Mouse (Mus musculus) C2C12 (cell line): ENCODE measurements around the gene Pdk2. TPM values are rescaled to one million over a fixed set of nuclear protein-coding genes. Genes with fewer than 3 reads are reported as not detected.
A peak's percentile ranks its signal among the peaks of the same experiment; 100 is the strongest.

Experiments used
- H3K27me3 ChIP-seq: one replicate; pipeline ENCODE4 v1.6.1; 2011; ENCODE audit not compliant: control insufficient read depth, insufficient read depth, insufficient read length
- H3K36me3 ChIP-seq: one replicate; pipeline ENCODE4 v1.6.1; 2011; ENCODE audit not compliant: control insufficient read depth, insufficient read depth
- H3K4me3 ChIP-seq: one replicate; pipeline ENCODE4 v1.5.1; 2011; ENCODE audit warnings: mild to moderate bottlenecking, control low read depth; ENCODE audit not compliant: poor library complexity, insufficient read depth, severe bottlenecking
- H3K79me2 ChIP-seq: one replicate; pipeline ENCODE4 v1.6.1; 2011; ENCODE audit not compliant: control insufficient read depth, insufficient read depth
- H3K79me3 ChIP-seq: one replicate; pipeline ENCODE4 v1.6.1; 2011; ENCODE audit warnings: low read depth, control low read depth
- H3ac ChIP-seq: one replicate; pipeline ENCODE3; 2011; ENCODE audit warnings: low read depth; ENCODE audit not compliant: control insufficient read depth, insufficient read length
- CEBPB ChIP-seq: IDR thresholded peaks from one replicate; pipeline ENCODE4 v1.6.1; 2011; ENCODE audit warnings: low read depth, mild to moderate bottlenecking, control low read depth, moderate library complexity
- CTCF ChIP-seq: IDR thresholded peaks from one replicate; pipeline ENCODE4 v1.5.1; 2011; ENCODE audit not compliant: control insufficient read depth, insufficient read depth, insufficient read length
- FOSL1 ChIP-seq: IDR thresholded peaks from one replicate; pipeline ENCODE4 v1.8.0; 2011; ENCODE audit warnings: mild to moderate bottlenecking, low read length; ENCODE audit not compliant: poor library complexity, insufficient read depth, severe bottlenecking
- MAX ChIP-seq: IDR thresholded peaks from one replicate; pipeline ENCODE4 v1.6.1; 2011; ENCODE audit warnings: mild to moderate bottlenecking, control low read depth
- MYOD1 ChIP-seq: IDR thresholded peaks from one replicate; pipeline ENCODE4 v1.6.1; 2011; ENCODE audit warnings: low read depth; ENCODE audit not compliant: control insufficient read depth, insufficient read length
- MYOG ChIP-seq: IDR thresholded peaks from one replicate; pipeline ENCODE4 v1.6.1; 2011; ENCODE audit not compliant: control insufficient read depth, insufficient read length; ENCODE audit errors: extremely low read depth
- USF1 ChIP-seq: IDR thresholded peaks from one replicate; pipeline ENCODE4 v1.6.1; 2011; ENCODE audit warnings: low read depth, mild to moderate bottlenecking, control low read depth, moderate library complexity
- polyA plus RNA-seq: library from polyadenylated mRNA; unstranded; fragments of >200 nt; fragmentation: generic; extraction: Trizol; gene quantifications from one replicate; pipeline ENCODE4 v1.2.1, GENCODE M21; 2012; ENCODE audit warnings: missing spikeins

Gene Pdk2
- polyA plus RNA-seq, 1 experiment = 1.8 TPM

DNA sequence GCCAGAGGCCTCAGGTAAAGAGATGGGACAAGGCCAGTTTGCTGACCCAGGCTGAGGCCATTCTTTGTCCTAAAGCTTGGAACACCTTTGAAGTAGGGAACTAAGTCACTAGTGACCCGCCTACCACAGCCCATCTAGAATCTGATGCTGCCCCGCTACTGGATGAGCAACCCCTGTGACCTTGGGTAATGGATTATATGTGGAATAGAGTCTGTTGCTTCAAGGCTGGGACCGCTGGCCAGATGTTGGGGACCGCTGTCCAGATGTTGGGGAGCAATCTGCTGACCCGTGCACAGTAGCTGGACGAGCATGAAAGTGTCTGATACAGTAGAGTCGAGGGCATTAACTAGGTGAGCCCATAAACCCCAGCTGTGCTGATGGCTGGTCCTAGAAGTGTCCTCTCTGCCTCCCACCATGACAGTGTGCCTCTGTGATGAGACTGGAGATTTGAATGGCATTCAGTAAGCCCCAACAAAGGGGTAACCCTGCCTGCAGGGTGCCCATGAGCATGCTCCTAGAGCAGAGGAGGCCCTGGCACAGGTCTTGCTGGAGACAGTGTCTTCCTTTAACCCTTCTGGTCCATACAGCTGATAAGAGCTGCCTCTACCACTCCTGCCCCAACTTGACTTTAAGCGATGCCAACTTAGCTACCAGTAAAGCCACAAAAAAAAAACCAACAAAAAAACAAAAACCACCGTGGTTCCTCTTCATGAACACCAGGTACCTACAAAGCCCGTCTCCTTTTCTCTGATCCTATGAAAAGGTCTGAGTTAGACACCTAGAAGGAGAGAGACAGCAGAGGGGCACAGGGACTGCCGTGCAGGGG, 46.0 kb downstream of the Pdk2 start:
- Histone ChIP-seq H3K79me3 (peaks cover 41% of the 10 kb centered on the region), H3K36me3 (peaks cover 46% of the 10 kb centered on the region), H3K27me3 (no peaks in the 10 kb centered on the region), H3K4me3 (no peak overlapping the region), H3ac (no peak overlapping the region), H3K79me2 (peaks cover 62% of the 10 kb centered on the region)
- TF ChIP-seq USF1 (no peak), FOSL1 (no peak), MYOG (no peak), MAX (no peak), CEBPB (no peak), CTCF (no peak), MYOD1 (no peak)

- H3K36me3 ChIP-seq = peaks cover 46% of the 10 kb centered on the region
- H3K27me3 ChIP-seq = no peaks in the 10 kb centered on the region
- H3K4me3 ChIP-seq = no peak overlapping the region
- H3K79me3 ChIP-seq = peaks cover 41% of the 10 kb centered on the region
- no peak for TF ChIP-seq CTCF
- TF ChIP-seq MYOG = no peak
- TF ChIP-seq MYOD1 = no peak
- no peak for TF ChIP-seq CEBPB
- no peak for TF ChIP-seq MAX
- TF ChIP-seq USF1 = no peak
- no peak for TF ChIP-seq FOSL1
- peaks cover 62% of the 10 kb centered on the region for H3K79me2 ChIP-seq
- no peak overlapping the region for H3ac ChIP-seq
These were observed 46.8 kb downstream of the Pdk2 start for GRCm38 (mm10) chr11:94994208-94994814.

DNA sequence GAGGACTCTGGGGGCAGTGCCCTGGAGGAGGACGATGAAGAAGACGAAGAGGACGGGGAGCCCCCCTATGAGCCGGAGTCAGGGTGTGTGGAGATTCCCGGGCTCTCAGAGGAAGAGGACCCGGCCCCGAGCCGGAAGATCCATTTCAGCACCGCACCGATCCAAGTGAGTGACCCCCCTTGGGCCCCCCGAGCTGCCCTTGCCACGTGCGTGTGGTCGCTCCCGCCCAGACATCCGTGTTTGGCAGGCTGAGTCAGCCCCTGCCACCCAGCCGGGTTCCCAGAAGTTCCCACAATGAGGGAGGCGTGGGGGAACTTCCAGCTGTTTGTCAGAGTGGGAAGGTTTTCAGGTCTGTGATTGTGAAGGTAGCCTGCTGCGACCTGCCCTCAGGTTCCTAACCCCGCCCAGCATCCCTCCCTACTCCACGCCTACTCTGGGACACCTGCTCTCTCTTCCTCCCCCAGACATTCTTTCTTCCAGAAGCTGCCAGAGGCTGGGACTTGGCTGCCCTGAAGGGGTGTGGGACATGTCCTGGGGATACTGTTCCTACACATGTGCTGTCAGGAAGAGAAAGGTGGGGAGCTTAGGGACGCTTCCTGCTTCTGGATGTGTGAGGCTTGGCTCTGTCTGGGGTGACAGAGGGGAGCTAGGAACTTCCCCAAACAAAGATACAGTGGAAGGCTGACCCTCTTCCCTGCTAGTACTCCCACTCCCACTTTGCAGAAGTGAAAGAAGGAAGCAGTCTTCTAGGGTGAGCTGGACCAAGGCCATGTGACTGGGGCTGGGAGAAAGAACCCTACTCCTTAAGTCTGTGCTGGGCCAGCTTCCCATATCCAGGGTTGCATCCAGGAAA, 48.2 kb downstream of the Pdk2 start:
- H3K4me3 ChIP-seq = peak overlapping the region; percentile 79
- peaks cover 41% of the 10 kb centered on the region for H3K79me3 ChIP-seq
- H3ac ChIP-seq = peak overlapping the region; percentile 66
- TF ChIP-seq USF1 (peak; percentile 31), FOSL1 (no peak), MYOD1 (no peak), MYOG (no peak), CEBPB (no peak), MAX (peak; percentile 84), CTCF (no peak)
- H3K36me3 ChIP-seq = peaks cover 36% of the 10 kb centered on the region
- H3K27me3 ChIP-seq = no peaks in the 10 kb centered on the region
- peaks cover 62% of the 10 kb centered on the region for H3K79me2 ChIP-seq

DNA sequence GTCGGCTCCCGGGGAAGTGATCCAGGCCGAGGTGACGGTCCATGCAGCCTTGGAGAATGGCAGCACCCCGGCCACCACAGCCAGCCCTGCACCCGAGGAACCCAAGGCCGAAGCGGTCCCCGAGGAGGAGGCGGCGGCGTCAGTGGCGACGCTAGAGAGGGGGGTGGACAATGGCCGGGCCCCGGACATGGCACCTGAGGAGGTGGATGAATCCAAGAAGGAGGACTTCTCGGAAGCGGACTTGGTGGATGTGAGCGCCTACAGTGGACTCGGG, 48.7 kb downstream of the Pdk2 start:
- peak overlapping the region; percentile 79 for H3K4me3 ChIP-seq
- TF ChIP-seq MYOD1 (no peak), USF1 (no peak), CTCF (no peak), FOSL1 (no peak), CEBPB (no peak), MYOG (no peak), MAX (no peak)
- H3K79me2 ChIP-seq = peaks cover 62% of the 10 kb centered on the region
- H3K27me3 ChIP-seq = no peaks in the 10 kb centered on the region
- peaks cover 31% of the 10 kb centered on the region for H3K36me3 ChIP-seq
- H3ac ChIP-seq = peak overlapping the region; percentile 66
- H3K79me3 ChIP-seq = peaks cover 41% of the 10 kb centered on the region

DNA sequence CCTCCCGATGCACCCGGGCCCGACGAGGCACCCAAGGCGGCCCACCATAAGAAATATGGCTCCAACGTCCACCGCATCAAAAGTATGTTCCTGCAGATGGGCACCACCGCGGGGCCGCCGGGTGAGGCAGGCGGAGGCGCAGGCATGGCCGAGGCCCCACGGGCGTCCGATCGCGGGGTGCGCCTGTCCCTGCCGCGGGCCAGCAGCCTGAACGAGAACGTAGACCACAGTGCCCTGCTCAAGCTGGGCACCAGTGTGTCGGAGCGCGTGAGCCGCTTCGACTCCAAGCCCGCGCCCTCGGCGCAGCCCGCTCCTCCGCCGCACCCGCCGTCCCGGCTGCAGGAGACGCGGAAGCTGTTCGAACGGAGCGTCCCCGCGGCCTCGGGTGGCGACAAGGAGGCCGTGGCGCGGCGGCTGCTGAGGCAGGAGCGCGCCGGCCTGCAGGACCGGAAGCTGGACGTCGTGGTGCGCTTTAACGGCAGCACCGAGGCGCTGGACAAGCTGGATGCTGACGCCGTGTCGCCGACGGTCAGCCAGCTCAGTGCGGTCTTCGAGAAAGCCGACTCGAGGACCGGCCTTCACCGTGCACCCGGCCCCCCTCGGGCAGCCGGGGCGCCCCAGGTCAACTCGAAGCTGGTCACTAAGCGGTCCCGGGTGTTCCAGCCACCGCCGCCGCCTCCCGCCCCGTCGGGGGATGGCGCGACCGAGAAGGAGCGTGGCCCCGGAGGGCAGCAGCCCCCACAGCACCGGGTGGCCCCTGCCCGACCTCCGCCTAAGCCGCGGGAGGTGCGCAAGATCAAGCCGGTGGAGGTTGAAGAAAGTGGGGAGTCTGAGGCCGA, 49.3 kb downstream of the Pdk2 start:
- peaks cover 41% of the 10 kb centered on the region for H3K79me3 ChIP-seq
- H3K36me3 ChIP-seq = peaks cover 27% of the 10 kb centered on the region
- H3ac ChIP-seq = peak overlapping the region; percentile 66
- H3K27me3 ChIP-seq = no peaks in the 10 kb centered on the region
- TF ChIP-seq CEBPB (no peak), MAX (peak; percentile 10)
- H3K79me2 ChIP-seq = peaks cover 61% of the 10 kb centered on the region
- H3K4me3 ChIP-seq = peak overlapping the region; percentile 79
